Mouse (Mus musculus) embryonic facial prominence, embryonic 11.5 days (tissue): ENCODE data around the gene Efcab5. TPM values are rescaled to one million over a fixed set of nuclear protein-coding genes. Genes with fewer than 3 reads are reported as not detected.
"Not testable (repeated sequence)": the region's sequence is repeated elsewhere in the genome, so short reads cannot be mapped to it uniquely, and the experiment has no call there.

Experiments
- ATAC-seq: fragments of 200-750 bp; cut with Nextera tagmentation; replicated peaks from 2 replicates; pipeline ENCODE4 v1.8.0; 2017; ENCODE audit warnings: low read depth; ENCODE audit not compliant: insufficient number of reproducible peaks, low FRiP score, low TSS enrichment
- DNase-seq: peaks from one replicate; pipeline ENCODE4 v3.0.0-alpha.2; 2015; ENCODE audit warnings: low spot score
- H3K27ac ChIP-seq: fragments of 300-500 bp; sonication (generic); replicated peaks from 2 replicates; pipeline ENCODE4 v1.5.1; 2014; ENCODE audit warnings: mild to moderate bottlenecking, low read depth, low read length, control low read depth
- H3K27me3 ChIP-seq: fragments of 300-500 bp; sonication (generic); 2 replicates; pipeline ENCODE4 v1.6.1; 2014; ENCODE audit warnings: mild to moderate bottlenecking, low read length, moderate library complexity, mixed read lengths; ENCODE audit not compliant: control insufficient read depth, insufficient read depth
- H3K36me3 ChIP-seq: fragments of 300-500 bp; sonication (generic); replicated peaks from 2 replicates; pipeline ENCODE4 v1.6.1; 2014; ENCODE audit warnings: low read depth, mild to moderate bottlenecking, low read length, moderate library complexity, mixed read lengths; ENCODE audit not compliant: control insufficient read depth, insufficient read depth
- H3K4me1 ChIP-seq: fragments of 300-500 bp; sonication (generic); 2 replicates; pipeline ENCODE4 v1.6.1; 2014; ENCODE audit warnings: low read length, mixed read lengths; ENCODE audit not compliant: control insufficient read depth, insufficient read depth
- H3K4me2 ChIP-seq: fragments of 300-500 bp; sonication (generic); 2 replicates; pipeline ENCODE4 v1.6.1; 2014; ENCODE audit warnings: low read depth, mild to moderate bottlenecking, control low read depth, low read length, moderate library complexity
- H3K4me3 ChIP-seq: fragments of 300-500 bp; sonication (generic); 2 replicates; pipeline ENCODE4 v1.5.1; 2014; ENCODE audit warnings: low read depth, low read length, control low read depth
- H3K9ac ChIP-seq: fragments of 300-500 bp; sonication (generic); replicated peaks from 2 replicates; pipeline ENCODE4 v1.6.1; 2014; ENCODE audit warnings: mild to moderate bottlenecking, control low read depth, low read length
- H3K9me3 ChIP-seq: fragments of 300-500 bp; sonication (generic); replicated peaks from 2 replicates; pipeline ENCODE4 v1.6.1; 2016; ENCODE audit warnings: mild to moderate bottlenecking, low read length, inconsistent platforms, mixed read lengths; ENCODE audit not compliant: control insufficient read depth
- WGBS: fragments of 180-500 bp; shearing (Covaris S2); extraction: QIAGEN DNeasy Blood & Tissue Kit; methylation state at CpG from one replicate; pipeline ENCODE4 v1.1.7; 2014; 5-methylcytosine and 5-hydroxymethylcytosine counted together
- polyA plus RNA-seq: library from polyadenylated mRNA; unstranded; fragments of >200 nt; fragmentation: Nextera tagmentation; extraction: Ambion mirVana; gene quantifications from 2 replicates; pipeline ENCODE4 v1.2.1, GENCODE M21; 2014

Gene Efcab5
- polyA plus RNA-seq, 1 experiment from 2014 or later = 0.15 TPM

GRCm38 (mm10) chr11:77089162-77089561 lies 99.6 kb downstream of the Efcab5 start:
- no peak overlapping the region for H3K4me2 ChIP-seq
- H3K27ac ChIP-seq = no peak overlapping the region
- no peak for ATAC-seq
- no peaks in the 10 kb centered on the region for H3K4me1 ChIP-seq
- no peak overlapping the region for H3K4me3 ChIP-seq
- H3K9me3 ChIP-seq = no peaks in the 10 kb centered on the region
- 77% methylated on average over 2 of the region's 2 CpGs for WGBS
- no peaks in the 10 kb centered on the region for H3K36me3 ChIP-seq
- DNase-seq = no peak
- H3K9ac ChIP-seq = no peak overlapping the region
- H3K27me3 ChIP-seq = no peaks in the 10 kb centered on the region

GRCm38 (mm10) chr11:77087004-77087403 lies 101.8 kb downstream of the Efcab5 start:
- no peak overlapping the region for H3K27ac ChIP-seq
- ATAC-seq (no peak), DNase-seq (no peak)
- no peak overlapping the region for H3K9ac ChIP-seq
- no peaks in the 10 kb centered on the region for H3K9me3 ChIP-seq
- no peaks in the 10 kb centered on the region for H3K36me3 ChIP-seq
- H3K4me1 ChIP-seq = no peaks in the 10 kb centered on the region
- H3K4me2 ChIP-seq = no peak overlapping the region
- H3K4me3 ChIP-seq = no peak overlapping the region
- H3K27me3 ChIP-seq = no peaks in the 10 kb centered on the region
- WGBS = 78% methylated on average over 2 of the region's 2 CpGs

- Histone ChIP-seq H3K4me2 (no peak overlapping the region), H3K9me3 (no peaks in the 10 kb centered on the region), H3K27me3 (no peaks in the 10 kb centered on the region), H3K36me3 (no peaks in the 10 kb centered on the region), H3K4me3 (no peak overlapping the region), H3K4me1 (no peaks in the 10 kb centered on the region), H3K9ac (no peak overlapping the region), H3K27ac (no peak overlapping the region)
- ATAC-seq (no peak), DNase-seq (no peak)
- 58% methylated on average over 5 of the region's 5 CpGs for WGBS
These were observed 104.6 kb downstream of the Efcab5 start for GRCm38 (mm10) chr11:77084001-77084682.

GRCm38 (mm10) chr11:77079361-77079760 lies 109.4 kb downstream of the Efcab5 start:
- H3K4me1 ChIP-seq = no peaks in the 10 kb centered on the region
- no peak overlapping the region for H3K9ac ChIP-seq
- no peak for ATAC-seq
- H3K27me3 ChIP-seq = no peaks in the 10 kb centered on the region
- WGBS = 88% methylated on average over 1 of the region's 1 CpGs
- no peak overlapping the region for H3K4me3 ChIP-seq
- no peak for DNase-seq
- H3K4me2 ChIP-seq = no peak overlapping the region
- no peak overlapping the region for H3K27ac ChIP-seq
- H3K9me3 ChIP-seq = no peaks in the 10 kb centered on the region
- H3K36me3 ChIP-seq = no peaks in the 10 kb centered on the region

- H3K9me3 ChIP-seq = no peaks in the 10 kb centered on the region
- H3K4me1 ChIP-seq = no peaks in the 10 kb centered on the region
- peak; percentile 98 for DNase-seq
- H3K27ac ChIP-seq = peak within 1 kb of the TSS; percentile 74
- ATAC-seq = peak; percentile 95
- peak within 1 kb of the TSS; percentile 82 for H3K4me2 ChIP-seq
- no peaks in the 10 kb centered on the region for H3K36me3 ChIP-seq
- H3K27me3 ChIP-seq = no peaks in the 10 kb centered on the region
- H3K9ac ChIP-seq = peak within 1 kb of the TSS; percentile 92
- 4% methylated on average over 48 of the region's 48 CpGs for WGBS
- peak within 1 kb of the TSS; percentile 76 for H3K4me3 ChIP-seq
These were observed 110.3 kb downstream of the Efcab5 start, which contains the start of gene Nsrp1 for GRCm38 (mm10) chr11:77078273-77079134. Gene Nsrp1 (minus strand): TSS chr11:77078435.

GRCm38 (mm10) chr11:77077792-77078191 lies 111.0 kb downstream of the Efcab5 start:
- DNase-seq (peak; percentile 12), ATAC-seq (peak; percentile 34; the same call in 1 of the 2 replicates)
- H3K27ac ChIP-seq = peak overlapping the region; percentile 74
- H3K4me2 ChIP-seq = peak overlapping the region; percentile 82
- 4% methylated on average over 16 of the region's 16 CpGs for WGBS
- H3K9ac ChIP-seq = peak overlapping the region; percentile 92
- no peaks in the 10 kb centered on the region for H3K9me3 ChIP-seq
- no peaks in the 10 kb centered on the region for H3K27me3 ChIP-seq
- peak overlapping the region; percentile 76 for H3K4me3 ChIP-seq
- H3K4me1 ChIP-seq = no peaks in the 10 kb centered on the region
- H3K36me3 ChIP-seq = no peaks in the 10 kb centered on the region

GRCm38 (mm10) chr11:77077331-77077730 lies 111.4 kb downstream of the Efcab5 start:
- not testable (repeated sequence) for H3K36me3 ChIP-seq, H3K9me3 ChIP-seq, H3K27me3 ChIP-seq, H3K27ac ChIP-seq, DNase-seq, ATAC-seq, H3K4me1 ChIP-seq
- 53% methylated on average over 4 of the region's 4 CpGs for WGBS
- peak overlapping the region; percentile 76 for H3K4me3 ChIP-seq
- H3K4me2 ChIP-seq = peak overlapping the region; percentile 82
- peak overlapping the region; percentile 92 for H3K9ac ChIP-seq

- ATAC-seq = no peak
- Histone ChIP-seq H3K27ac (no peak overlapping the region), H3K4me2 (no peak overlapping the region), H3K27me3 (no peaks in the 10 kb centered on the region), H3K4me3 (no peak overlapping the region), H3K9me3 (no peaks in the 10 kb centered on the region), H3K36me3 (no peaks in the 10 kb centered on the region), H3K9ac (no peak overlapping the region), H3K4me1 (no peaks in the 10 kb centered on the region)
- WGBS = 77% methylated on average over 4 of the region's 4 CpGs
- DNase-seq = peak; percentile 18
These were observed 118.0 kb downstream of the Efcab5 start for GRCm38 (mm10) chr11:77070721-77071120.
